Mouse (Mus musculus): ENCODE results near the gene Ddx19a. TPM values are rescaled to one million over a fixed set of nuclear protein-coding genes. Genes with fewer than 3 reads are reported as not detected.
A peak's percentile ranks its signal among the peaks of the same experiment; 100 is the strongest.
"Not testable (repeated sequence)": the region's sequence is repeated elsewhere in the genome, so short reads cannot be mapped to it uniquely, and the experiment has no call there.

Gene Ddx19a
- polyA plus RNA-seq, 1 experiment = 24.3 TPM

- H3K4me3 ChIP-seq (ENCODE audit: insufficient read depth, low read depth, low read length) = no peak overlapping the region
- peaks cover 4% of the 10 kb centered on the region; the same call in 1 of the 2 replicates for H3K4me1 ChIP-seq (ENCODE audit: control insufficient read depth, insufficient read depth, low read length)
- H3K36me3 ChIP-seq (ENCODE audit: control insufficient read depth, insufficient read depth, low read length) = no peaks in the 10 kb centered on the region
- no peak for TF ChIP-seq CTCF (conservative IDR thresholded peaks at IDR 0.05; ENCODE audit: insufficient read depth, insufficient read length, low read depth, low read length)
- no peak for TF ChIP-seq POLR2A (IDR thresholded peaks at IDR 0.05; ENCODE audit: low read depth, low read length)
- 83% methylated on average over 2 of the region's 2 CpGs for WGBS
- H3K27ac ChIP-seq (ENCODE audit: insufficient read depth, low read depth, low read length) = no peak overlapping the region
- DNase-seq = no peak
- no peaks in the 10 kb centered on the region for H3K27me3 ChIP-seq (replicated peaks; ENCODE audit: control insufficient read depth, insufficient read depth, low read length)
Measured at GRCm38 (mm10) chr8:110933272-110933671, 64.3 kb downstream of the Ddx19a start.

- H3K4me3 ChIP-seq (ENCODE audit: insufficient read depth, low read depth, low read length) = no peak overlapping the region
- peaks cover 4% of the 10 kb centered on the region; the same call in 1 of the 2 replicates for H3K4me1 ChIP-seq (ENCODE audit: control insufficient read depth, insufficient read depth, low read length)
Measured at GRCm38 (mm10) chr8:110932444-110932843, 65.2 kb downstream of the Ddx19a start.

GRCm38 (mm10) chr8:110931176-110931939, 66.2 kb downstream of the Ddx19a start:
- H3K36me3 ChIP-seq (ENCODE audit: control insufficient read depth, insufficient read depth, low read length) = no peaks in the 10 kb centered on the region
- H3K27me3 ChIP-seq (replicated peaks; ENCODE audit: control insufficient read depth, insufficient read depth, low read length) = no peaks in the 10 kb centered on the region
- TF ChIP-seq CTCF (conservative IDR thresholded peaks at IDR 0.05; ENCODE audit: insufficient read depth, insufficient read length, low read depth, low read length) (no peak), POLR2A (IDR thresholded peaks at IDR 0.05; ENCODE audit: low read depth, low read length) (no peak)
- H3K4me1 ChIP-seq (ENCODE audit: control insufficient read depth, insufficient read depth, low read length) = peaks cover 4% of the 10 kb centered on the region; the same call in 1 of the 2 replicates
- no peak overlapping the region for H3K4me3 ChIP-seq (ENCODE audit: insufficient read depth, low read depth, low read length)
- peak; percentile 86 for DNase-seq
- WGBS = 52% methylated on average over 12 of the region's 12 CpGs
- H3K27ac ChIP-seq (ENCODE audit: insufficient read depth, low read depth, low read length) = no peak overlapping the region; the same call in 1 of the 2 replicates

More at GRCm38 (mm10) chr8:110932444-110932843, 65.2 kb downstream of the Ddx19a start:
- no peaks in the 10 kb centered on the region for H3K27me3 ChIP-seq (replicated peaks; ENCODE audit: control insufficient read depth, insufficient read depth, low read length)
- 75% methylated on average over 3 of the region's 3 CpGs for WGBS
- H3K27ac ChIP-seq (ENCODE audit: insufficient read depth, low read depth, low read length) = no peak overlapping the region
- no peaks in the 10 kb centered on the region for H3K36me3 ChIP-seq (ENCODE audit: control insufficient read depth, insufficient read depth, low read length)
- no peak for DNase-seq
- TF ChIP-seq POLR2A (IDR thresholded peaks at IDR 0.05; ENCODE audit: low read depth, low read length) (no peak), CTCF (conservative IDR thresholded peaks at IDR 0.05; ENCODE audit: insufficient read depth, insufficient read length, low read depth, low read length) (no peak)

GRCm38 (mm10) chr8:110929672-110930071, 67.9 kb downstream of the Ddx19a start:
- not testable (repeated sequence) for H3K27me3 ChIP-seq (replicated peaks; ENCODE audit: control insufficient read depth, insufficient read depth, low read length); H3K36me3 ChIP-seq (ENCODE audit: control insufficient read depth, insufficient read depth, low read length); H3K4me1 ChIP-seq (ENCODE audit: control insufficient read depth, insufficient read depth, low read length); H3K4me3 ChIP-seq (ENCODE audit: insufficient read depth, low read depth, low read length); H3K27ac ChIP-seq (ENCODE audit: insufficient read depth, low read depth, low read length); DNase-seq
- 95% methylated on average over 8 of the region's 8 CpGs for WGBS

GRCm38 (mm10) chr8:110929066-110929465, 68.5 kb downstream of the Ddx19a start:
- no peaks in the 10 kb centered on the region for H3K36me3 ChIP-seq (ENCODE audit: control insufficient read depth, insufficient read depth, low read length)
- no peak for TF ChIP-seq POLR2A (IDR thresholded peaks at IDR 0.05; ENCODE audit: low read depth, low read length)
- 85% methylated on average over 5 of the region's 5 CpGs for WGBS
- no peaks in the 10 kb centered on the region for H3K27me3 ChIP-seq (replicated peaks; ENCODE audit: control insufficient read depth, insufficient read depth, low read length)
- no peak for DNase-seq
- H3K4me1 ChIP-seq (ENCODE audit: control insufficient read depth, insufficient read depth, low read length) = peaks cover 4% of the 10 kb centered on the region; the same call in 1 of the 2 replicates
- H3K4me3 ChIP-seq (ENCODE audit: insufficient read depth, low read depth, low read length) = no peak overlapping the region
- H3K27ac ChIP-seq (ENCODE audit: insufficient read depth, low read depth, low read length) = no peak overlapping the region

GRCm38 (mm10) chr8:110928435-110928834, 69.2 kb downstream of the Ddx19a start:
- H3K4me1 ChIP-seq (ENCODE audit: control insufficient read depth, insufficient read depth, low read length) = peaks cover 4% of the 10 kb centered on the region; the same call in 1 of the 2 replicates
- DNase-seq = no peak
- WGBS = 81% methylated on average over 7 of the region's 7 CpGs
- H3K4me3 ChIP-seq (ENCODE audit: insufficient read depth, low read depth, low read length) = no peak overlapping the region
- TF ChIP-seq POLR2A (IDR thresholded peaks at IDR 0.05; ENCODE audit: low read depth, low read length) (no peak), CTCF (conservative IDR thresholded peaks at IDR 0.05; ENCODE audit: insufficient read depth, insufficient read length, low read depth, low read length) (no peak)
- H3K36me3 ChIP-seq (ENCODE audit: control insufficient read depth, insufficient read depth, low read length) = no peaks in the 10 kb centered on the region
- no peaks in the 10 kb centered on the region for H3K27me3 ChIP-seq (replicated peaks; ENCODE audit: control insufficient read depth, insufficient read depth, low read length)
- no peak overlapping the region for H3K27ac ChIP-seq (ENCODE audit: insufficient read depth, low read depth, low read length)

- peak; percentile 26 for DNase-seq
- Histone ChIP-seq H3K27ac (ENCODE audit: insufficient read depth, low read depth, low read length) (no peak overlapping the region), H3K4me1 (ENCODE audit: control insufficient read depth, insufficient read depth, low read length) (0 out of 2 replicates have a peak, but pooled peaks cover under 1% of the 10 kb centered on the region), H3K36me3 (ENCODE audit: control insufficient read depth, insufficient read depth, low read length) (no peaks in the 10 kb centered on the region), H3K27me3 (replicated peaks; ENCODE audit: control insufficient read depth, insufficient read depth, low read length) (no peaks in the 10 kb centered on the region), H3K4me3 (ENCODE audit: insufficient read depth, low read depth, low read length) (no peak overlapping the region)
- WGBS = 51% methylated on average over 5 of the region's 5 CpGs
- TF ChIP-seq POLR2A (IDR thresholded peaks at IDR 0.05; ENCODE audit: low read depth, low read length) (no peak), CTCF (conservative IDR thresholded peaks at IDR 0.05; ENCODE audit: insufficient read depth, insufficient read length, low read depth, low read length) (no peak)
Measured at GRCm38 (mm10) chr8:110926690-110927089, 70.9 kb downstream of the Ddx19a start.
